Mouse (Mus musculus): ENCODE results near the gene Aak1. TPM values are rescaled to one million over a fixed set of nuclear protein-coding genes. Genes with fewer than 3 reads are reported as not detected.
A peak's percentile ranks its signal among the peaks of the same experiment; 100 is the strongest.

The Aak1 gene
- polyA plus RNA-seq, 1 experiment from 2014 or later, result 5.6 TPM

GRCm38 (mm10) chr6:86994254-86994653 lies 144.9 kb downstream of the Aak1 start:
- Histone ChIP-seq H3K4me2 (replicated peaks; ENCODE audit: low read depth) (no peak overlapping the region), H3K4me1 (replicated peaks; ENCODE audit: control insufficient read depth, insufficient read depth) (no peaks in the 10 kb centered on the region), H3K4me3 (ENCODE audit: low read depth, low read length) (no peak overlapping the region), H3K27ac (replicated peaks) (no peak overlapping the region), H3K9me3 (ENCODE audit: control insufficient read depth, low read length) (no peaks in the 10 kb centered on the region), H3K36me3 (ENCODE audit: control insufficient read depth, insufficient read depth, low read length) (peaks cover 2% of the 10 kb centered on the region; the same call in 1 of the 2 replicates), H3K9ac (ENCODE audit: low read length) (no peak overlapping the region), H3K27me3 (ENCODE audit: control insufficient read depth, insufficient read depth, low read length) (no peaks in the 10 kb centered on the region)
- WGBS, result 89% methylated on average over 4 of the region's 4 CpGs
- DNase-seq (ENCODE audit: low spot score) (no peak), ATAC-seq (ENCODE audit: low FRiP score, low TSS enrichment) (no peak)
- no peak for TF ChIP-seq EP300 (optimal IDR thresholded peaks at IDR 0.05)
- TF ChIP-seq CTCF (IDR thresholded peaks at IDR 0.05; ENCODE audit: low read depth), result no peak

GRCm38 (mm10) chr6:86996629-86997307 lies 147.5 kb downstream of the Aak1 start:
- Histone ChIP-seq H3K9me3 (ENCODE audit: control insufficient read depth, low read length) (no peaks in the 10 kb centered on the region), H3K4me2 (replicated peaks; ENCODE audit: low read depth) (no peak overlapping the region), H3K4me3 (ENCODE audit: low read depth, low read length) (no peak overlapping the region), H3K27me3 (ENCODE audit: control insufficient read depth, insufficient read depth, low read length) (no peaks in the 10 kb centered on the region), H3K36me3 (ENCODE audit: control insufficient read depth, insufficient read depth, low read length) (peaks cover 2% of the 10 kb centered on the region; the same call in 1 of the 2 replicates), H3K27ac (replicated peaks) (no peak overlapping the region), H3K4me1 (replicated peaks; ENCODE audit: control insufficient read depth, insufficient read depth) (no peaks in the 10 kb centered on the region), H3K9ac (ENCODE audit: low read length) (no peak overlapping the region)
- no peak for TF ChIP-seq EP300 (optimal IDR thresholded peaks at IDR 0.05)
- TF ChIP-seq CTCF (IDR thresholded peaks at IDR 0.05; ENCODE audit: low read depth), result no peak
- DNase-seq (ENCODE audit: low spot score), result no peak
- no peak; the same call in 1 of the 2 replicates for ATAC-seq (ENCODE audit: low FRiP score, low TSS enrichment)
- 73% methylated on average over 5 of the region's 5 CpGs for WGBS

- no peak overlapping the region for H3K9ac ChIP-seq (ENCODE audit: low read length)
- no peak for ATAC-seq (ENCODE audit: low FRiP score, low TSS enrichment)
- no peaks in the 10 kb centered on the region for H3K9me3 ChIP-seq (ENCODE audit: control insufficient read depth, low read length)
- no peaks in the 10 kb centered on the region for H3K4me1 ChIP-seq (replicated peaks; ENCODE audit: control insufficient read depth, insufficient read depth)
- DNase-seq (ENCODE audit: low spot score), result no peak
- TF ChIP-seq CTCF (IDR thresholded peaks at IDR 0.05; ENCODE audit: low read depth), result no peak
- no peak for TF ChIP-seq EP300 (optimal IDR thresholded peaks at IDR 0.05)
- H3K27me3 ChIP-seq (ENCODE audit: control insufficient read depth, insufficient read depth, low read length), result no peaks in the 10 kb centered on the region
- peaks cover 2% of the 10 kb centered on the region; the same call in 1 of the 2 replicates for H3K36me3 ChIP-seq (ENCODE audit: control insufficient read depth, insufficient read depth, low read length)
- no peak overlapping the region for H3K4me2 ChIP-seq (replicated peaks; ENCODE audit: low read depth)
- H3K4me3 ChIP-seq (ENCODE audit: low read depth, low read length), result no peak overlapping the region
- WGBS, result 94% methylated on average over 6 of the region's 6 CpGs
- H3K27ac ChIP-seq (replicated peaks), result no peak overlapping the region
These were observed 148.0 kb downstream of the Aak1 start for GRCm38 (mm10) chr6:86997360-86997759.

GRCm38 (mm10) chr6:87001995-87002394 lies 152.7 kb downstream of the Aak1 start:
- Histone ChIP-seq H3K9me3 (ENCODE audit: control insufficient read depth, low read length) (no peaks in the 10 kb centered on the region), H3K4me1 (replicated peaks; ENCODE audit: control insufficient read depth, insufficient read depth) (no peaks in the 10 kb centered on the region), H3K27ac (replicated peaks) (peak overlapping the region; percentile 56; the same call in 1 of the 2 replicates), H3K4me2 (replicated peaks; ENCODE audit: low read depth) (no peak overlapping the region), H3K4me3 (ENCODE audit: low read depth, low read length) (no peak overlapping the region), H3K9ac (ENCODE audit: low read length) (no peak overlapping the region), H3K27me3 (ENCODE audit: control insufficient read depth, insufficient read depth, low read length) (no peaks in the 10 kb centered on the region), H3K36me3 (ENCODE audit: control insufficient read depth, insufficient read depth, low read length) (peaks cover 2% of the 10 kb centered on the region; the same call in 1 of the 2 replicates)
- DNase-seq (ENCODE audit: low spot score) (no peak), ATAC-seq (ENCODE audit: low FRiP score, low TSS enrichment) (no peak)
- no peak for TF ChIP-seq CTCF (IDR thresholded peaks at IDR 0.05; ENCODE audit: low read depth)
- no peak for TF ChIP-seq EP300 (optimal IDR thresholded peaks at IDR 0.05)
- 83% methylated on average over 6 of the region's 6 CpGs for WGBS

GRCm38 (mm10) chr6:87002521-87003055 lies 153.3 kb downstream of the Aak1 start:
- peak; percentile 77 for ATAC-seq (ENCODE audit: low FRiP score, low TSS enrichment)
- peaks cover under 1% of the 10 kb centered on the region; the same call in 1 of the 2 replicates for H3K36me3 ChIP-seq (ENCODE audit: control insufficient read depth, insufficient read depth, low read length)
- no peak overlapping the region; the same call in 1 of the 2 replicates for H3K27ac ChIP-seq (replicated peaks)
- H3K27me3 ChIP-seq (ENCODE audit: control insufficient read depth, insufficient read depth, low read length), result no peaks in the 10 kb centered on the region
- no peaks in the 10 kb centered on the region for H3K9me3 ChIP-seq (ENCODE audit: control insufficient read depth, low read length)
- 29% methylated on average over 8 of the region's 8 CpGs for WGBS
- DNase-seq (ENCODE audit: low spot score), result peak; percentile 80
- H3K4me1 ChIP-seq (replicated peaks; ENCODE audit: control insufficient read depth, insufficient read depth), result no peaks in the 10 kb centered on the region
- H3K4me2 ChIP-seq (replicated peaks; ENCODE audit: low read depth), result peak overlapping the region; percentile 36
- H3K9ac ChIP-seq (ENCODE audit: low read length), result no peak overlapping the region
- no peak overlapping the region for H3K4me3 ChIP-seq (ENCODE audit: low read depth, low read length)
- TF ChIP-seq EP300 (optimal IDR thresholded peaks at IDR 0.05) (no peak), CTCF (IDR thresholded peaks at IDR 0.05; ENCODE audit: low read depth) (peak; percentile 96)

GRCm38 (mm10) chr6:87004099-87004498 lies 154.8 kb downstream of the Aak1 start:
- H3K27ac ChIP-seq (replicated peaks), result no peak overlapping the region
- no peaks in the 10 kb centered on the region for H3K27me3 ChIP-seq (ENCODE audit: control insufficient read depth, insufficient read depth, low read length)
- H3K9me3 ChIP-seq (ENCODE audit: control insufficient read depth, low read length), result no peaks in the 10 kb centered on the region
- no peaks in the 10 kb centered on the region for H3K4me1 ChIP-seq (replicated peaks; ENCODE audit: control insufficient read depth, insufficient read depth)
- TF ChIP-seq EP300 (optimal IDR thresholded peaks at IDR 0.05), result no peak
- H3K36me3 ChIP-seq (ENCODE audit: control insufficient read depth, insufficient read depth, low read length), result no peaks in the 10 kb centered on the region; the same call in 1 of the 2 replicates
- H3K4me2 ChIP-seq (replicated peaks; ENCODE audit: low read depth), result no peak overlapping the region
- 69% methylated on average over 2 of the region's 2 CpGs for WGBS
- H3K9ac ChIP-seq (ENCODE audit: low read length), result no peak overlapping the region
- ATAC-seq (ENCODE audit: low FRiP score, low TSS enrichment) (no peak), DNase-seq (ENCODE audit: low spot score) (no peak)
- H3K4me3 ChIP-seq (ENCODE audit: low read depth, low read length), result no peak overlapping the region

Measured in stomach, postnatal 0 days (tissue).